Mouse (Mus musculus): Measurements from ENCODE around the gene Asxl1. TPM values are rescaled to one million over a fixed set of nuclear protein-coding genes. Genes with fewer than 3 reads are reported as not detected.

Asxl1 gene
- total RNA-seq, 1 experiment, result 44.8 TPM

DNA sequence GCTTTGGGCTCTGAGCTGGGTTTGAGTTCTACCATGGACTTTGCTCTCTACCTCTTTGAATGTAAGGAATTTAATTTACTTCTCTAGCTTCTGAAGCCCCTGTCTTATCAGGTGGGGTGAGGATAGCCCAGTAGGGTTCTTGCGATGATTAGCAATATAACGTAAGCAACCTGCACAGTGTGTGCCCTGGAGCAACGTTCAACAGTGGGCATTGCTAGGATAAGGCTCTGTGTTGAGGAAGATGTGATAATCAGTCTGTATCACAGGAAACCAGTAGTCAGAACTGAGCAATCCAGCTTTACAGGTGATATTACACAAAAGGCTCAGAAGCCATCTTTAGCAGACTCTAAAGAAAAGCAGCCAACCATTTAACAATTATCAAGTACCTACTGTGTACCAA lies 11.3 kb upstream of the Asxl1 start:
- in situ Hi-C loops (cut with MboI; ENCODE audit: low sequenced_read_pairs in 2 of 2, unreplicated experiment in 2 of 2), result no loop called here

DNA sequence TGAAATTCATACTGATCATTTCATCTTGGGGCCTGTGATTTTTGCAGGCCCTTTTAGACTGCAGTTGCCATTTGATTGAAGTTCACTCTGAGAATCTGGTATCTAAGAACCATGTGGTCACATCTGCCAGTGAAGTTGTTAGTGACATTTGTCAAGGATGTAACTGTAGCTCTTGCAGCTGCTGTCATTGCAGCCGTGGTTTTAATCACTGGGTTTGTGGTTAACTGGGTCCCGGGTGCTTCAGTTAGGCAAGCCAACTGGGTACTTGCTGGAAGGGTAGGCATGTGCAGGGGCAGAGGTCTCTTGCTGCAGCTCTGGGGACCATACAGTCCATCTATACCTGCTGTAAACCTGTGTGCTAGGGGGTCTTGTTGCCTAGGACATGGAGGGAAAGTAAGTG lies 9.5 kb upstream of the Asxl1 start:
- Histone ChIP-seq H3K27ac (ENCODE audit: insufficient read depth, low read depth, low read length, poor library complexity, severe bottlenecking) (no peak overlapping the region), H3K36me3 (ENCODE audit: control insufficient read depth, insufficient read depth, low read length, poor library complexity, severe bottlenecking) (no peaks in the 10 kb centered on the region; the same call in 1 of the 2 replicates), H3K9me3 (ENCODE audit: control insufficient read depth, insufficient read depth, low read depth, low read length) (no peaks in the 10 kb centered on the region), H3K4me3 (ENCODE audit: insufficient read depth in 1 of 2, low read depth in 1 of 2, low read length in 2 of 2, poor library complexity in 1 of 2, severe bottlenecking in 1 of 2) (no peak overlapping the region), H3K9ac (ENCODE audit: insufficient read depth, low read depth, low read length, poor library complexity, severe bottlenecking) (no peak overlapping the region), H3K4me1 (ENCODE audit: control insufficient read depth in 2 of 2, insufficient read depth in 2 of 2, low read length in 2 of 2, poor library complexity in 1 of 2) (peaks cover 5 to 9% of the 10 kb centered on the region in 2 experiments; a peak in 2 of 4 replicates)
- no peak for DNase-seq (ENCODE audit: low read depth, low spot score)
- in situ Hi-C loops (cut with MboI; ENCODE audit: low sequenced_read_pairs in 2 of 2, unreplicated experiment in 2 of 2), result no loop called here
- TF ChIP-seq CHD2 (IDR thresholded peaks at IDR 0.05; ENCODE audit: low read depth, low read length) (no peak), ZNF384 (IDR thresholded peaks at IDR 0.05; ENCODE audit: low read depth, low read length) (no peak), MAFK (IDR thresholded peaks at IDR 0.05; ENCODE audit: insufficient read depth, low read depth, low read length) (no peak)

More for the DNA sequence above, 11.3 kb upstream of the Asxl1 start:
- H3K4me3 ChIP-seq (ENCODE audit: insufficient read depth in 1 of 2, low read depth in 1 of 2, low read length in 2 of 2, poor library complexity in 1 of 2, severe bottlenecking in 1 of 2), result no peak overlapping the region
- H3K27ac ChIP-seq (ENCODE audit: insufficient read depth, low read depth, low read length, poor library complexity, severe bottlenecking), result no peak overlapping the region
- peaks cover 5 to 9% of the 10 kb centered on the region in 2 experiments; a peak in 2 of 4 replicates for H3K4me1 ChIP-seq (ENCODE audit: control insufficient read depth in 2 of 2, insufficient read depth in 2 of 2, low read length in 2 of 2, poor library complexity in 1 of 2)
- DNase-seq (ENCODE audit: low read depth, low spot score), result no peak
- no peak overlapping the region for H3K9ac ChIP-seq (ENCODE audit: insufficient read depth, low read depth, low read length, poor library complexity, severe bottlenecking)
- H3K9me3 ChIP-seq (ENCODE audit: control insufficient read depth, insufficient read depth, low read depth, low read length), result no peaks in the 10 kb centered on the region
- H3K36me3 ChIP-seq (ENCODE audit: control insufficient read depth, insufficient read depth, low read length, poor library complexity, severe bottlenecking), result peaks cover 10% of the 10 kb centered on the region
- TF ChIP-seq ZC3H11A (IDR thresholded peaks at IDR 0.05; ENCODE audit: borderline replicate concordance, low read depth, low read length), result no peak
- TF ChIP-seq CHD2 (IDR thresholded peaks at IDR 0.05; ENCODE audit: low read depth, low read length), result no peak
- TF ChIP-seq HCFC1 (IDR thresholded peaks at IDR 0.05; ENCODE audit: borderline replicate concordance, insufficient read depth, low read length), result no peak
- TF ChIP-seq ZNF384 (IDR thresholded peaks at IDR 0.05; ENCODE audit: low read depth, low read length), result no peak
- no peak for TF ChIP-seq MAFK (IDR thresholded peaks at IDR 0.05; ENCODE audit: insufficient read depth, low read depth, low read length)

DNA sequence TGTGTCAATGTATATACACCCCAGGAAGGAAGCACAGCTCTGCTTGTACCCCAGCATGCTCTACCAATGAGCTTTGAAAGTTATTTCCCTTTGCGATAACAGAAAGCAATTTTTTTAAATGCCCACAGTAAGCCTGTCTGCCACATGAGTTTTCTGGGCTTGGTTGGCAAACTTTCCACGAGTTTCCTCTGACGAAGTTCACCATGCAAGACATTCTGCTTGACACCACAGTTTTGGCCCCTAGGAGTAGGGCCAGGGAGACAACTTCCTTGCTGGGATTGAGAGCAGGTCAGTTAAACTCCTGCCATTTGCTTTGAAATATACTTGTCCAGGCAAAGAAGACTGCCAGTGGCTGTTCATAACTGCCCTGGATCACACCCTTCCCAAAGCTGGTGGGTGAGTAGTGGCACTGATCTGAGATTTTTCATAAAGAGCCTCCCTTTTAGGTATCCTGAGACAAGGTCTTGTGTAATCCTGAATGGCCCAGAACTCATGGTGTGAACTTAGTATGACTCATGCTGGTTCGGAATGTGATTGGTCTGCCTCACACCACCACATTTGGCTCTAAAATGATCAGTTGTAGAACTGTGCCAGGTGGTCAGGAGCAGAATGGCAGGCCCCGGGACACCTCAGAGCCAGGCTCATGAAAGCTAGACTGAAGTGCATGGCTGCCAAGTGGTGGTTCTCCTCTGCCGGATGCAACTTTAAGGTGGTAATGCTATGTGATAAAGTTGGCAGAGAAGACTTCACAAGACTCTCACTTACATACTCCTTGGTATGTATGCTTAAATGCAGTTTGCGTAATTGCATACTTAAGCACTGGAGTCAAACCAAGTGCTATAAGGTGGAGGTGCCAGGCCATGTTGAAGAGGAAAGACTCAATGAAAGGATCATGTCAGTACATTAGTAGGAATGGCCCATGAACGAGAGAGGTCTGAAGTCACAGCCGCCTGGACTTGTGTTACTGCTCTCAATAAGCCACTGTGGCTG lies 7.0 kb upstream of the Asxl1 start:
- TF ChIP-seq ZC3H11A (IDR thresholded peaks at IDR 0.05; ENCODE audit: borderline replicate concordance, low read depth, low read length) (no peak), MAFK (IDR thresholded peaks at IDR 0.05; ENCODE audit: insufficient read depth, low read depth, low read length) (no peak), HCFC1 (IDR thresholded peaks at IDR 0.05; ENCODE audit: borderline replicate concordance, insufficient read depth, low read length) (no peak), ZNF384 (IDR thresholded peaks at IDR 0.05; ENCODE audit: low read depth, low read length) (no peak), CHD2 (IDR thresholded peaks at IDR 0.05; ENCODE audit: low read depth, low read length) (no peak)
- no peaks in the 10 kb centered on the region for H3K9me3 ChIP-seq (ENCODE audit: control insufficient read depth, insufficient read depth, low read depth, low read length)
- H3K9ac ChIP-seq (ENCODE audit: insufficient read depth, low read depth, low read length, poor library complexity, severe bottlenecking), result no peak overlapping the region
- in situ Hi-C loops (cut with MboI; ENCODE audit: low sequenced_read_pairs in 2 of 2, unreplicated experiment in 2 of 2), result no loop called here
- H3K4me3 ChIP-seq (ENCODE audit: insufficient read depth in 1 of 2, low read depth in 1 of 2, low read length in 2 of 2, poor library complexity in 1 of 2, severe bottlenecking in 1 of 2), result no peak overlapping the region
- DNase-seq (ENCODE audit: low read depth, low spot score), result no peak
- H3K36me3 ChIP-seq (ENCODE audit: control insufficient read depth, insufficient read depth, low read length, poor library complexity, severe bottlenecking), result no peaks in the 10 kb centered on the region
- H3K4me1 ChIP-seq (ENCODE audit: control insufficient read depth in 2 of 2, insufficient read depth in 2 of 2, low read length in 2 of 2, poor library complexity in 1 of 2), result peaks cover 3 to 9% of the 10 kb centered on the region in 2 experiments; a peak in 2 of 4 replicates
- no peak overlapping the region for H3K27ac ChIP-seq (ENCODE audit: insufficient read depth, low read depth, low read length, poor library complexity, severe bottlenecking)

DNA sequence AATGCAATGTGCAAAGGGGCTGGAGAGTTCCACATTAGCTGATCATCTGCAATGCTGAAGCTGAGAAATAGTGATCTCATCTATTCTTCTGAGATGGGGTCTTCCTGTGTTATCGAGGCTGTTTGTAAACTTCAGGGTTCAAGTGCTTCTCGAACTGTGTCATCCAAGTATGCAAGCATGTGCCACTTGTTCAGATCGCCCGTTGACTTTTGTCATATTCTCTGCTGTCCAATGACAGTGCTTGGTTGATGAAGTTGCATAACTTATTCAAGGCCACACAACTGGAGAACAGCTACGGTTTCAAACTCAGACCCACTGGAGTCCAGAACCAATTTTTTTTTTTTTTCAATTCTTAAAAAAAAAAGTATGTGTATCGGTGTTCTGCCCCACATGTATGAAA lies 3.5 kb upstream of the Asxl1 start:
- no peaks in the 10 kb centered on the region for H3K9me3 ChIP-seq (ENCODE audit: control insufficient read depth, insufficient read depth, low read depth, low read length)
- no peaks in the 10 kb centered on the region for H3K36me3 ChIP-seq (ENCODE audit: control insufficient read depth, insufficient read depth, low read length, poor library complexity, severe bottlenecking)
- DNase-seq (ENCODE audit: low read depth, low spot score), result no peak
- H3K4me1 ChIP-seq (ENCODE audit: control insufficient read depth in 2 of 2, insufficient read depth in 2 of 2, low read length in 2 of 2, poor library complexity in 1 of 2), result peaks cover 3 to 8% of the 10 kb centered on the region in 2 experiments; a peak in 2 of 4 replicates
- H3K4me3 ChIP-seq (ENCODE audit: insufficient read depth in 1 of 2, low read depth in 1 of 2, low read length in 2 of 2, poor library complexity in 1 of 2, severe bottlenecking in 1 of 2), result no peak overlapping the region
- no peak overlapping the region for H3K27ac ChIP-seq (ENCODE audit: insufficient read depth, low read depth, low read length, poor library complexity, severe bottlenecking)
- in situ Hi-C loops (cut with MboI; ENCODE audit: low sequenced_read_pairs in 2 of 2, unreplicated experiment in 2 of 2), result no loop called here
- H3K9ac ChIP-seq (ENCODE audit: insufficient read depth, low read depth, low read length, poor library complexity, severe bottlenecking), result no peak overlapping the region
- TF ChIP-seq MAFK (IDR thresholded peaks at IDR 0.05; ENCODE audit: insufficient read depth, low read depth, low read length) (no peak), ZC3H11A (IDR thresholded peaks at IDR 0.05; ENCODE audit: borderline replicate concordance, low read depth, low read length) (no peak), CHD2 (IDR thresholded peaks at IDR 0.05; ENCODE audit: low read depth, low read length) (no peak), HCFC1 (IDR thresholded peaks at IDR 0.05; ENCODE audit: borderline replicate concordance, insufficient read depth, low read length) (no peak), ZNF384 (IDR thresholded peaks at IDR 0.05; ENCODE audit: low read depth, low read length) (no peak)

Data from ES-E14 (cell line).